Mouse (Mus musculus) midbrain, embryonic 12.5 days (tissue): Measurements from ENCODE around the gene H2-Q10. TPM values are rescaled to one million over a fixed set of nuclear protein-coding genes. Genes with fewer than 3 reads are reported as not detected.
"Not testable (repeated sequence)": the region's sequence is repeated elsewhere in the genome, so short reads cannot be mapped to it uniquely, and the experiment has no call there.

Source experiments
- ATAC-seq: fragments of 200-750 bp; cut with Nextera tagmentation; 2 replicates; pipeline ENCODE4 v1.8.0; 2017; ENCODE audit warnings: low read depth, moderate TSS enrichment, moderate library complexity; ENCODE audit not compliant: low FRiP score
- H3K27ac ChIP-seq: fragments of 300-500 bp; sonication (generic); replicated peaks from 2 replicates; pipeline ENCODE4 v1.5.1; 2016; ENCODE audit warnings: mild to moderate bottlenecking
- H3K27me3 ChIP-seq: fragments of 300-500 bp; sonication (generic); 2 replicates; pipeline ENCODE4 v1.6.1; 2016; ENCODE audit warnings: mild to moderate bottlenecking
- H3K36me3 ChIP-seq: fragments of 300-500 bp; sonication (generic); 2 replicates; pipeline ENCODE4 v1.6.1; 2016
- H3K4me1 ChIP-seq: fragments of 300-500 bp; sonication (generic); 2 replicates; pipeline ENCODE4 v1.6.1; 2016
- H3K4me2 ChIP-seq: fragments of 300-500 bp; sonication (generic); replicated peaks from 2 replicates; pipeline ENCODE4 v1.6.1; 2016; ENCODE audit warnings: mild to moderate bottlenecking, moderate library complexity
- H3K4me3 ChIP-seq: fragments of 300-500 bp; sonication (generic); 2 replicates; pipeline ENCODE4 v1.5.1; 2016; ENCODE audit warnings: mild to moderate bottlenecking
- H3K9ac ChIP-seq: fragments of 300-500 bp; sonication (generic); replicated peaks from 2 replicates; pipeline ENCODE4 v1.6.1; 2016; ENCODE audit warnings: mild to moderate bottlenecking, moderate library complexity
- H3K9me3 ChIP-seq: fragments of 300-500 bp; sonication (generic); 2 replicates; pipeline ENCODE4 v1.6.1; 2016; ENCODE audit warnings: mild to moderate bottlenecking
- WGBS: fragments of 180-500 bp; shearing (Covaris S2); methylation state at CpG from one replicate; pipeline ENCODE4 v1.1.7; 2016; 5-methylcytosine and 5-hydroxymethylcytosine counted together
- polyA plus RNA-seq: library from polyadenylated mRNA; unstranded; fragments of >200 nt; fragmentation: Nextera tagmentation; extraction: Ambion mirVana; gene quantifications from 2 replicates; pipeline ENCODE4 v1.2.1, GENCODE M21; 2016

H2-Q10 gene
- polyA plus RNA-seq, 1 experiment from 2014 or later, result 0.09 TPM

- 8% methylated on average over 10 of the region's 10 CpGs for WGBS
- Histone ChIP-seq H3K4me2 (no peak overlapping the region), H3K4me1 (peaks cover 11% of the 10 kb centered on the region; the same call in 1 of the 2 replicates), H3K9me3 (no peaks in the 10 kb centered on the region), H3K4me3 (no peak overlapping the region), H3K9ac (no peak overlapping the region), H3K27ac (no peak overlapping the region), H3K36me3 (no peaks in the 10 kb centered on the region), H3K27me3 (peaks cover 62% of the 10 kb centered on the region)
- ATAC-seq, result no peak
Measured at GRCm38 (mm10) chr17:35506881-35507280, 37.0 kb downstream of the H2-Q10 start.

GRCm38 (mm10) chr17:35507556-35508260, 37.8 kb downstream of the H2-Q10 start:
- Histone ChIP-seq H3K27me3 (peaks cover 62% of the 10 kb centered on the region), H3K9ac (no peak overlapping the region), H3K9me3 (no peaks in the 10 kb centered on the region), H3K4me2 (no peak overlapping the region), H3K4me3 (no peak overlapping the region), H3K4me1 (peaks cover 11% of the 10 kb centered on the region; the same call in 1 of the 2 replicates), H3K27ac (no peak overlapping the region), H3K36me3 (no peaks in the 10 kb centered on the region)
- WGBS, result 22% methylated on average over 13 of the region's 13 CpGs
- ATAC-seq, result no peak

- H3K27ac ChIP-seq, H3K4me3 ChIP-seq, ATAC-seq, H3K9ac ChIP-seq, H3K36me3 ChIP-seq, H3K9me3 ChIP-seq, H3K4me2 ChIP-seq: not testable (repeated sequence)
- Histone ChIP-seq H3K27me3 (peaks cover 61% of the 10 kb centered on the region), H3K4me1 (peaks cover 11% of the 10 kb centered on the region; the same call in 1 of the 2 replicates)
- 46% methylated on average over 5 of the region's 5 CpGs for WGBS
Measured at GRCm38 (mm10) chr17:35508279-35508678, 38.4 kb downstream of the H2-Q10 start.

GRCm38 (mm10) chr17:35509284-35509683, 39.4 kb downstream of the H2-Q10 start:
- ATAC-seq, result no peak
- peaks cover 13% of the 10 kb centered on the region for H3K4me1 ChIP-seq
- peaks cover 52% of the 10 kb centered on the region for H3K27me3 ChIP-seq
- H3K9me3 ChIP-seq, result no peaks in the 10 kb centered on the region
- H3K4me2 ChIP-seq, result no peak overlapping the region
- H3K27ac ChIP-seq, result no peak overlapping the region
- 34% methylated on average over 8 of the region's 8 CpGs for WGBS
- no peak overlapping the region for H3K4me3 ChIP-seq
- H3K9ac ChIP-seq, result no peak overlapping the region
- H3K36me3 ChIP-seq, result no peaks in the 10 kb centered on the region; the same call in 1 of the 2 replicates

- H3K9me3 ChIP-seq, result no peaks in the 10 kb centered on the region
- no peak overlapping the region for H3K4me2 ChIP-seq
- H3K4me3 ChIP-seq, result no peak overlapping the region
- H3K27ac ChIP-seq, result no peak overlapping the region
- no peaks in the 10 kb centered on the region; the same call in 1 of the 2 replicates for H3K36me3 ChIP-seq
- H3K4me1 ChIP-seq, result peaks cover 34% of the 10 kb centered on the region
- peaks cover 25% of the 10 kb centered on the region for H3K27me3 ChIP-seq
- ATAC-seq, result no peak
- 91% methylated on average over 7 of the region's 7 CpGs for WGBS
- no peak overlapping the region for H3K9ac ChIP-seq
Measured at GRCm38 (mm10) chr17:35512916-35513626, 43.2 kb downstream of the H2-Q10 start.

GRCm38 (mm10) chr17:35513886-35514285, 44.0 kb downstream of the H2-Q10 start:
- H3K4me3 ChIP-seq, result no peak overlapping the region
- H3K9me3 ChIP-seq, result no peaks in the 10 kb centered on the region
- ATAC-seq, result no peak
- H3K9ac ChIP-seq, result no peak overlapping the region
- H3K36me3 ChIP-seq, result no peaks in the 10 kb centered on the region; the same call in 1 of the 2 replicates
- 19% methylated on average over 2 of the region's 2 CpGs for WGBS
- no peak overlapping the region for H3K27ac ChIP-seq
- H3K27me3 ChIP-seq, result peaks cover 20% of the 10 kb centered on the region
- 0 out of 2 replicates have a peak overlapping the region, but pooled peaks have one; percentile 79 for H3K4me2 ChIP-seq
- H3K4me1 ChIP-seq, result peaks cover 39% of the 10 kb centered on the region

GRCm38 (mm10) chr17:35514756-35515155, 44.9 kb downstream of the H2-Q10 start:
- H3K4me2 ChIP-seq, result peak overlapping the region; percentile 79
- WGBS, result 57% methylated on average over 6 of the region's 6 CpGs
- ATAC-seq, result no peak
- peak overlapping the region; percentile 56; the same call in 1 of the 2 replicates for H3K9ac ChIP-seq
- no peaks in the 10 kb centered on the region for H3K9me3 ChIP-seq
- H3K27me3 ChIP-seq, result peaks cover 11% of the 10 kb centered on the region; the same call in 1 of the 2 replicates
- H3K27ac ChIP-seq, result no peak overlapping the region
- peak overlapping the region; percentile 58; the same call in 1 of the 2 replicates for H3K4me3 ChIP-seq
- H3K36me3 ChIP-seq, result no peaks in the 10 kb centered on the region; the same call in 1 of the 2 replicates
- H3K4me1 ChIP-seq, result peaks cover 35% of the 10 kb centered on the region

GRCm38 (mm10) chr17:35515911-35516640, 46.2 kb downstream of the H2-Q10 start:
- H3K36me3 ChIP-seq, result no peaks in the 10 kb centered on the region; the same call in none of the 2 replicates
- H3K9me3 ChIP-seq, result no peaks in the 10 kb centered on the region
- peak overlapping the region; percentile 58 for H3K4me3 ChIP-seq
- H3K4me2 ChIP-seq, result peak overlapping the region; percentile 79
- H3K27me3 ChIP-seq, result peaks cover 10% of the 10 kb centered on the region; the same call in 1 of the 2 replicates
- 6% methylated on average over 25 of the region's 25 CpGs for WGBS
- H3K4me1 ChIP-seq, result peaks cover 35% of the 10 kb centered on the region
- peak overlapping the region; percentile 56 for H3K9ac ChIP-seq
- ATAC-seq, result peak; percentile 45
- no peak overlapping the region for H3K27ac ChIP-seq

- 2% methylated on average over 65 of the region's 67 CpGs for WGBS
- Histone ChIP-seq H3K4me2 (peak within 1 kb of the TSS; percentile 79), H3K27me3 (peaks cover 10% of the 10 kb centered on the region; the same call in 1 of the 2 replicates), H3K9me3 (no peaks in the 10 kb centered on the region), H3K36me3 (no peaks in the 10 kb centered on the region; the same call in none of the 2 replicates), H3K9ac (peak within 1 kb of the TSS; percentile 57), H3K27ac (no peak within 1 kb of the TSS), H3K4me1 (peaks cover 35% of the 10 kb centered on the region), H3K4me3 (peak within 1 kb of the TSS; percentile 58)
- peak; percentile 86 for ATAC-seq
Measured at GRCm38 (mm10) chr17:35516652-35517500, 47.0 kb downstream of the H2-Q10 start, which contains the start of the genes Tcf19 and Cchcr1. TSS of gene Tcf19 (minus strand) at chr17:35516824. TSS of gene Cchcr1 (plus strand) at chr17:35517100.

- Histone ChIP-seq H3K4me1 (peaks cover 35% of the 10 kb centered on the region), H3K4me3 (peak overlapping the region; percentile 58), H3K9ac (peak overlapping the region; percentile 57), H3K4me2 (peak overlapping the region; percentile 79), H3K27me3 (peaks cover 10% of the 10 kb centered on the region; the same call in 1 of the 2 replicates), H3K9me3 (no peaks in the 10 kb centered on the region), H3K36me3 (peaks cover under 1% of the 10 kb centered on the region), H3K27ac (no peak overlapping the region)
- ATAC-seq, result peak; percentile 0; the same call in 1 of the 2 replicates
- WGBS, result 10% methylated on average over 12 of the region's 12 CpGs
Measured at GRCm38 (mm10) chr17:35517526-35517925, 47.6 kb downstream of the H2-Q10 start.
